Mouse (Mus musculus): ENCODE data around the gene Sh2d1a. TPM values are rescaled to one million over a fixed set of nuclear protein-coding genes. Genes with fewer than 3 reads are reported as not detected.
A peak's percentile ranks its signal among the peaks of the same experiment; 100 is the strongest.

Gene Sh2d1a
- total RNA-seq (2021) = not detected
- long read RNA-seq, experiment 1 = 0 reads
- long read RNA-seq, experiment 2 = 0 reads

GRCm38 (mm10) chrX:42502291-42503043 lies at the start of gene Sh2d1a:
Gene Sh2d1a (plus strand): TSS chrX:42502453.
- no peak for DNase-seq

- DNase-seq = no peak
Measured at GRCm38 (mm10) chrX:42453001-42453400, 49.3 kb upstream of the Sh2d1a start.

- no peak for DNase-seq
Measured at GRCm38 (mm10) chrX:42454533-42454932, 47.7 kb upstream of the Sh2d1a start.

- DNase-seq = no peak
Measured at GRCm38 (mm10) chrX:42489446-42489845, 12.8 kb upstream of the Sh2d1a start, which contains the start of gene Tex13c2. Gene Tex13c2 (plus strand): TSS chrX:42489691.

- no peak for DNase-seq
Measured at GRCm38 (mm10) chrX:42490336-42490735, 11.9 kb upstream of the Sh2d1a start.

- no peak for DNase-seq
Measured at GRCm38 (mm10) chrX:42500538-42500937, 1.7 kb upstream of the Sh2d1a start.

GRCm38 (mm10) chrX:42511105-42511504 lies 8.9 kb downstream of the Sh2d1a start:
- DNase-seq = no peak

GRCm38 (mm10) chrX:42512567-42512966 lies 10.3 kb downstream of the Sh2d1a start:
- no peak for DNase-seq

- DNase-seq = no peak
Measured at GRCm38 (mm10) chrX:42522868-42523267, 20.6 kb downstream of the Sh2d1a start.

- no peak for DNase-seq
Measured at GRCm38 (mm10) chrX:42530703-42531102, 28.4 kb downstream of the Sh2d1a start.

GRCm38 (mm10) chrX:42540030-42540755 lies 37.9 kb downstream of the Sh2d1a start:
- no peak for DNase-seq

GRCm38 (mm10) chrX:42540756-42541053 lies 38.5 kb downstream of the Sh2d1a start:
- peak; percentile 46 for DNase-seq

GRCm38 (mm10) chrX:42545076-42545475 lies 42.8 kb downstream of the Sh2d1a start:
- no peak for DNase-seq

- no peak for DNase-seq
Measured at GRCm38 (mm10) chrX:42548513-42548912, 46.3 kb downstream of the Sh2d1a start.

- DNase-seq = peak; percentile 16
Measured at GRCm38 (mm10) chrX:42557284-42557683, 55.0 kb downstream of the Sh2d1a start.

GRCm38 (mm10) chrX:42558683-42559082 lies 56.4 kb downstream of the Sh2d1a start:
- no peak for DNase-seq

Other genes starting within 250 kb of the Sh2d1a start
- not detected for gene Tex13c2, start 12.8 kb upstream of the Sh2d1a start, total RNA-seq (2021)

Measured in gastrocnemius, postnatal 25 days (tissue).